Mouse (Mus musculus) forebrain, embryonic 16.5 days (tissue): ENCODE data around the gene Fahd2a. TPM values are rescaled to one million over a fixed set of nuclear protein-coding genes. Genes with fewer than 3 reads are reported as not detected.

Experiments used
- ATAC-seq: fragments of 200-750 bp; cut with Nextera tagmentation; 2 replicates; pipeline ENCODE4 v1.8.0; 2017; ENCODE audit warnings: mild to moderate bottlenecking, moderate library complexity
- H3K27ac ChIP-seq: fragments of 300-500 bp; sonication (generic); 2 replicates; pipeline ENCODE4 v1.5.1; 2014; ENCODE audit warnings: low read length, control low read depth
- H3K27me3 ChIP-seq: fragments of 300-500 bp; sonication (generic); replicated peaks from 2 replicates; pipeline ENCODE4 v1.6.1; 2014; ENCODE audit warnings: low read length; ENCODE audit not compliant: control insufficient read depth, insufficient read depth
- H3K36me3 ChIP-seq: fragments of 300-500 bp; sonication (generic); 2 replicates; pipeline ENCODE4 v1.6.1; 2014; ENCODE audit not compliant: control insufficient read depth, insufficient read depth
- H3K4me1 ChIP-seq: fragments of 300-500 bp; sonication (generic); replicated peaks from 2 replicates; pipeline ENCODE4 v1.6.1; 2014; ENCODE audit warnings: low read length; ENCODE audit not compliant: control insufficient read depth, insufficient read depth
- H3K4me2 ChIP-seq: fragments of 300-500 bp; sonication (generic); 2 replicates; pipeline ENCODE4 v1.6.1; 2014; ENCODE audit warnings: mild to moderate bottlenecking, low read length, control low read depth
- H3K4me3 ChIP-seq: fragments of 300-500 bp; sonication (generic); replicated peaks from 2 replicates; pipeline ENCODE4 v1.5.1; 2014; ENCODE audit warnings: mild to moderate bottlenecking, low read length, control low read depth
- H3K9ac ChIP-seq: fragments of 300-500 bp; sonication (generic); replicated peaks from 2 replicates; pipeline ENCODE4 v1.6.1; 2014; ENCODE audit warnings: low read depth, low read length, control low read depth
- H3K9me3 ChIP-seq: fragments of 300-500 bp; sonication (generic); 2 replicates; pipeline ENCODE4 v1.6.1; 2016; ENCODE audit warnings: low read length; ENCODE audit not compliant: control insufficient read depth
- WGBS: fragments of 180-500 bp; shearing (Covaris S2); extraction: QIAGEN DNeasy Blood & Tissue Kit; methylation state at CpG from one replicate; pipeline ENCODE4 v1.1.7; 2014; 5-methylcytosine and 5-hydroxymethylcytosine counted together
- polyA plus RNA-seq: library from polyadenylated mRNA; unstranded; fragments of >200 nt; fragmentation: Nextera tagmentation; extraction: Ambion mirVana; gene quantifications from 2 replicates; pipeline ENCODE4 v1.2.1, GENCODE M21; 2015

The Fahd2a gene
- polyA plus RNA-seq, 1 experiment from 2014 or later = 26.1 TPM

- ATAC-seq = no peak
- 87% methylated on average over 6 of the region's 6 CpGs for WGBS
Measured at GRCm38 (mm10) chr2:127411126-127411525, 33.2 kb downstream of the Fahd2a start.

GRCm38 (mm10) chr2:127398738-127399137, 45.6 kb downstream of the Fahd2a start:
- Histone ChIP-seq H3K27ac (no peak overlapping the region), H3K4me2 (no peak overlapping the region), H3K4me3 (no peak overlapping the region), H3K9ac (no peak overlapping the region), H3K4me1 (no peaks in the 10 kb centered on the region), H3K36me3 (no peaks in the 10 kb centered on the region), H3K9me3 (no peaks in the 10 kb centered on the region), H3K27me3 (no peaks in the 10 kb centered on the region)
- no peak for ATAC-seq
- 90% methylated on average over 7 of the region's 7 CpGs for WGBS

More at GRCm38 (mm10) chr2:127411126-127411525, 33.2 kb downstream of the Fahd2a start:
- Histone ChIP-seq H3K9ac (no peak overlapping the region), H3K4me3 (no peak overlapping the region), H3K4me2 (no peak overlapping the region), H3K4me1 (no peaks in the 10 kb centered on the region), H3K27ac (no peak overlapping the region), H3K9me3 (no peaks in the 10 kb centered on the region), H3K36me3 (no peaks in the 10 kb centered on the region), H3K27me3 (no peaks in the 10 kb centered on the region)

GRCm38 (mm10) chr2:127394606-127395161, 49.7 kb downstream of the Fahd2a start:
- Histone ChIP-seq H3K27me3 (no peaks in the 10 kb centered on the region), H3K4me3 (no peak overlapping the region), H3K9ac (no peak overlapping the region), H3K27ac (no peak overlapping the region), H3K4me1 (no peaks in the 10 kb centered on the region), H3K4me2 (no peak overlapping the region), H3K9me3 (no peaks in the 10 kb centered on the region), H3K36me3 (no peaks in the 10 kb centered on the region)
- 87% methylated on average over 5 of the region's 5 CpGs for WGBS
- no peak for ATAC-seq

- Histone ChIP-seq H3K4me3 (no peak overlapping the region), H3K4me2 (no peak overlapping the region), H3K27ac (no peak overlapping the region), H3K27me3 (no peaks in the 10 kb centered on the region), H3K36me3 (no peaks in the 10 kb centered on the region), H3K9me3 (no peaks in the 10 kb centered on the region), H3K4me1 (no peaks in the 10 kb centered on the region), H3K9ac (no peak overlapping the region)
- no peak for ATAC-seq
- 77% methylated on average over 3 of the region's 3 CpGs for WGBS
Measured at GRCm38 (mm10) chr2:127391323-127391722, 53.0 kb downstream of the Fahd2a start.

GRCm38 (mm10) chr2:127390846-127391245, 53.5 kb downstream of the Fahd2a start:
- Histone ChIP-seq H3K27me3 (no peaks in the 10 kb centered on the region), H3K36me3 (no peaks in the 10 kb centered on the region), H3K4me3 (no peak overlapping the region), H3K4me1 (no peaks in the 10 kb centered on the region), H3K9me3 (no peaks in the 10 kb centered on the region), H3K27ac (no peak overlapping the region), H3K4me2 (no peak overlapping the region), H3K9ac (no peak overlapping the region)
- 54% methylated on average over 4 of the region's 4 CpGs for WGBS
- ATAC-seq = no peak

- H3K4me1 ChIP-seq = no peaks in the 10 kb centered on the region
- WGBS = 85% methylated on average over 3 of the region's 3 CpGs
- no peak overlapping the region for H3K4me2 ChIP-seq
- no peaks in the 10 kb centered on the region for H3K27me3 ChIP-seq
- no peak overlapping the region for H3K9ac ChIP-seq
- no peaks in the 10 kb centered on the region for H3K36me3 ChIP-seq
- H3K27ac ChIP-seq = no peak overlapping the region
- ATAC-seq = no peak
- H3K9me3 ChIP-seq = no peaks in the 10 kb centered on the region
- H3K4me3 ChIP-seq = no peak overlapping the region
Measured at GRCm38 (mm10) chr2:127390352-127390751, 54.0 kb downstream of the Fahd2a start.

- H3K4me3 ChIP-seq = no peak overlapping the region
- H3K9ac ChIP-seq = no peak overlapping the region
- H3K4me1 ChIP-seq = no peaks in the 10 kb centered on the region
- 80% methylated on average over 2 of the region's 2 CpGs for WGBS
- no peaks in the 10 kb centered on the region for H3K9me3 ChIP-seq
- no peaks in the 10 kb centered on the region for H3K36me3 ChIP-seq
- no peak overlapping the region for H3K4me2 ChIP-seq
- no peak overlapping the region for H3K27ac ChIP-seq
- no peak for ATAC-seq
- H3K27me3 ChIP-seq = no peaks in the 10 kb centered on the region
Measured at GRCm38 (mm10) chr2:127387521-127387920, 56.8 kb downstream of the Fahd2a start.

Other genes with a start within 250 kb of the Fahd2a start
- 0.98 and 1.3 TPM in 2 replicates for gene 1810024B03Rik, start 236.3 kb downstream of the Fahd2a start, polyA plus RNA-seq
- 64.0 and 64.6 TPM in 2 replicates for gene Snrnp200, start 236.2 kb downstream of the Fahd2a start, polyA plus RNA-seq
- gene Ciao1, start 196.7 kb downstream of the Fahd2a start, polyA plus RNA-seq = 67.0 and 69.3 TPM in 2 replicates
- 49.0 and 50.1 TPM in 2 replicates for gene Tmem127, start 196.7 kb downstream of the Fahd2a start, polyA plus RNA-seq
- gene Stard7, start 174.3 kb downstream of the Fahd2a start, polyA plus RNA-seq = 98.3 and 106 TPM in 2 replicates
- 6.6 and 7.7 TPM in 2 replicates for gene Dusp2, start 108.4 kb downstream of the Fahd2a start, polyA plus RNA-seq
- gene Astl, start 105.9 kb downstream of the Fahd2a start, polyA plus RNA-seq = not detected in 2 replicates
- gene Adra2b, start 81.4 kb downstream of the Fahd2a start, polyA plus RNA-seq = 0.62 and 0.68 TPM in 2 replicates
- 0.09 and 0.13 TPM in 2 replicates for gene Gpat2, start 19.4 kb downstream of the Fahd2a start, polyA plus RNA-seq
- 9.7 and 9.9 TPM in 2 replicates for gene Kcnip3, start 77.5 kb upstream of the Fahd2a start, polyA plus RNA-seq
- 0.05 TPM in 1 of 2 replicates, not detected in the other for gene Prom2, start 96.9 kb upstream of the Fahd2a start, polyA plus RNA-seq
- 11.0 and 11.7 TPM in 2 replicates for gene Zfp661, start 142.5 kb upstream of the Fahd2a start, polyA plus RNA-seq
- gene Mrps5, start 142.7 kb upstream of the Fahd2a start, polyA plus RNA-seq = 173 and 184 TPM in 2 replicates
- gene Mal, start 212.1 kb upstream of the Fahd2a start, polyA plus RNA-seq = 0.72 and 1.8 TPM in 2 replicates